Mouse (Mus musculus): ENCODE data around the gene Tmem115.

- no peak for TF ChIP-seq CTCF (IDR thresholded peaks at IDR 0.05; ENCODE audit: low read depth, low read length)
- TF ChIP-seq POLR2A (IDR thresholded peaks at IDR 0.05; ENCODE audit: extremely low read depth, insufficient read depth, low read length) = no peak
Measured at GRCm38 (mm10) chr9:107541005-107541404, 7.3 kb downstream of the Tmem115 start.

All from liver, adult 2 months (tissue).